Mouse (Mus musculus): ENCODE measurements at regions not wholly inside any gene's neighbourhood (a gene's known extent, or its start where the extent isn't known, plus 50 kb on each side); places are given as distances from the start of the nearest gene placed in this dataset.

DNA sequence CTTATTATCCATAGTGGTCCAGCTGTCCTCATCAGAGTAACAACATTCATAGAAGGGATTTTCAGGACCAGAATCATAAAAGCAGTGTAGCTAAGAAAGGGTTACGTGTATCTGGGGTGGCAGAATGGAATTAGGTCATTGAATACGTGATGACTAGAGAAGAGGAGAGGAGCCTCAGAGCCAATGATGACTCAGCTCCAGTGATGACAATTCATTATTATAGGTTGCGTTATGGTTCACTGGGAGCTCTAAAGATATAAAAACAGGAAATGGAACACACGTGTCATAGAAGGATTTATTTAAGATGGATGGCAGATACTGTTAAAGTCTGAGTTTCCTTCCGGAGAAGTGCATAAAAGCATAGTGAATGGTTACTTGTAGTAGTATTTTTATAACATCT is 291.6 kb downstream of the Isl1 start:
- no peak for DNase-seq (ENCODE audit: low spot score in 2 of 2)

DNA sequence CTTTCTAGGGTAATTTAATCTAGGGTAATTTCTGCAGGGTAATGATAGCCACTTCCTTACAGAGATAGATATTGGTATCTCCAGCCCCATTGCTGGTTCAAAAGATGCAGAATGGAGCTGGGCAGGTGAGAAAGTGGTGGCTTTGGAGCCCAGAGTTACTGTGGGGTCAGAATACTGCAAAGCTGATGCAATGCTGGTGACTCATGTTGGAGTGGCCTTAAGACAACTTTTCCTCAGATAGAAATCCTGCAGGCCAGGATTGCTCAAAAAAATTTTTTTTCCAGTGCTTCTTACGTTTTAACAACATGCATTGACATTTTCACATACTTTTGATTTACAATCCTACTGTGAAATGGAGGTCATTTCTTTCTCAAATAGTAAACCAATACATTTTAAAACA is 305.8 kb downstream of the Isl1 start:
- no peak for DNase-seq (ENCODE audit: low spot score in 2 of 2)

GRCm38 (mm10) chr13:116002391-116002899 is 307.0 kb downstream of the Isl1 start:
- DNase-seq (ENCODE audit: low spot score in 2 of 2) = peak; percentile 54 to 62

- no peak for DNase-seq (ENCODE audit: low spot score in 2 of 2)
Measured at GRCm38 (mm10) chr13:115990591-115990990, 318.9 kb downstream of the Isl1 start.

- DNase-seq (ENCODE audit: low spot score in 2 of 2) = no peak
Measured at GRCm38 (mm10) chr13:115989091-115989490, 320.4 kb downstream of the Isl1 start.

GRCm38 (mm10) chr13:115986282-115986681 is 323.2 kb downstream of the Isl1 start:
- DNase-seq (ENCODE audit: low spot score in 2 of 2) = no peak

DNA sequence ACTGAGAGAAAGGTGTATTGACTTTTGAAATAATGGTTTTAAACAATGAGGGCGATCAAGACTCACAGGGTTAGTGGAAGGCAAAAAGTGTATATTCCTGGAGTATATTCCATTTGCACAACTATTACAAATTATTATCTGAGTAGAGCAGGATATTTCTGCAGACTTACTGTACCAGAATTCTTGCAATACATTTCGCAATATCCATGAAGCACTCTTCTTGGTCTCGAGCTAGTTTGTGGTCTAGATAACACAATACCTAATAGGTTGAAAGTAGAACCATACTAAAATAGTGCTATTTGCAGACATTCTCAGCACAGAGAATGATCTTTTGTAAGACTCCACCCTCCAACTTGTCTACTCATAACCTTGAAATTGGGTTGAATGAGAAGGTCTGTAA is 323.8 kb downstream of the Isl1 start:
- DNase-seq (ENCODE audit: low spot score in 2 of 2) = no peak

GRCm38 (mm10) chr13:115977890-115978203 is 331.6 kb downstream of the Isl1 start:
- no peak for DNase-seq (ENCODE audit: low spot score in 2 of 2)

- DNase-seq (ENCODE audit: low spot score in 2 of 2) = no peak
Measured at GRCm38 (mm10) chr13:115977118-115977889, 332.2 kb downstream of the Isl1 start.
